Mouse (Mus musculus) kidney, adult 9 months (tissue): ENCODE results near the gene Trim60.

Source experiments
- DNase-seq: peaks from one replicate; pipeline ENCODE4 v3.0.0; 2022

Gene Trim60

DNA sequence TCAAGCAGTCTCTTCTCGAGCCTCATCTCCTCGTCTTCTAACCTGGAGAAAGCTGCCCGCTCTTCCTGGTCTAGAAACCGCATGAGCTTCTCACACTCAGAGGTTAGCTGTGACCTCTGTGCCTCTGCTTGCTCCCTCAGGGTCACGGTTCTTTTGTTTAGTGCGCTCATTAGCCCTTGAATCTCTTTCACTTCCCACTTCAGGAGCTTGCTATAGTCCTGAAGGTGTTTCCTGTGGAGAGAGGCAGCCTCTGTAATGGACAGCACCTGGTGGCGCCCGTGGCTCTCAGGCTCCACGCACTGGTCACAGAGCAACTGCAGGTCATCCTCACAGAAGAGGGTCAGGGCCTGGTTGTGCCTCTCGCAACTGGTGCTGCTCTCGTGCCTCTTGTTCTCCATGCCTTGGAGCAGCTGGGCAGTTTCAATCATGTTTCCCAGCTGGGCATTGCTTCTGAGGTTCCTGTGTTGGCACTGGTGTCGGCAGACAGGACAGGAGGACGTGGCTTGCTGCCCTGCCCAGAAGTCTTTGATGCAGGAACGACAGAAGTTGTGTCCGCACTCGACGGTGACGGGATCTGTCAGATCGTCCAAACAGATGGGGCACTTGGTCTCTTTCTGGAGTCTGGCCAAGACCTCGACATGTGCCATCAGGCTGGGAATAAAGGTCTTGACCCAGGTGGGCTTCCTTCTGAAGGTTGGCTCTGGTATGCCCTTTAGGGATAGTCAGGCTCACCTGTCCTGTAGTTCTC, 35.1 kb downstream of the Trim60 start:
- DNase-seq, result no peak

DNA sequence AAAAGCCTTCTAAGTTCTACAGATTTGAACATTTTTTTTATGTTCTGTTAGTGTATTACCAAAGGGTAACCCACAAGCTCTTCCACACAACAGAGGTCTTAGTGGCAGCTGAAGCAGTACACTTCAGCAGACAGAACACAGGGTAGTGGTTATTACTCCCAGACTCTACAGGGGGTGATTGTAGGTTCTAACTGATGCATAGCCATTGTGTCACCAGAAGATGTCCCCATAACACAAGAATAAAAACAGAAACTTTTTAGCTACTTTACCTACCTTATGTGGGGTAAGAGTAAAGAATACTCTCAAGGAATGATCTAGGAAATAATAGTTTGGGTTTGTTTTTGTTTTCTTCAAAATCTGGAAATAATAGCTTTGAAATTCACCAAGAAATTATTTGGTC, 55.5 kb downstream of the Trim60 start:
- no peak for DNase-seq

DNA sequence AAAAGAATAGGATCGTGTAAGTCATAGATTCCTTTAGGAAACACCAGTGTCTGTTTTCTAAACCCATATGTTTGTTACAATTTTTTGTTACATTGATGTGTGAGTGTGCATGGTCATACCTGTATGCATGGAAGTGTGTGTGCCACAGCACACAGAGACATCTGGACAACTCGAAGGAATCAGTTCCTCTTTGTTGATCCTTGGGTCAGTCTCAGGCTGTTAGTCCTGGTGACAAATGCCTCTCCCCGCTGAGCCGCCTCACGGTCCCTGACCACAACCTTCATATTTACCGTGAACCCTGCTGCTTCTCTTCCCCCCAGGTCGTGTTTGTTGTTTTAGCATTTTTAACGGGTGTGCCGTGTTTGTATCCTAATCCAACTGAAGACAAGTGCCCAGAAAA, 59.4 kb downstream of the Trim60 start:
- no peak for DNase-seq

- DNase-seq, result no peak
Observed at GRCm38 (mm10) chr8:64952101-64952500, 66.3 kb downstream of the Trim60 start.
